Mouse (Mus musculus): ENCODE results near the gene Ccdc114.
"Not testable (repeated sequence)": the region's sequence is repeated elsewhere in the genome, so short reads cannot be mapped to it uniquely, and the experiment has no call there.

The Ccdc114 gene

DNA sequence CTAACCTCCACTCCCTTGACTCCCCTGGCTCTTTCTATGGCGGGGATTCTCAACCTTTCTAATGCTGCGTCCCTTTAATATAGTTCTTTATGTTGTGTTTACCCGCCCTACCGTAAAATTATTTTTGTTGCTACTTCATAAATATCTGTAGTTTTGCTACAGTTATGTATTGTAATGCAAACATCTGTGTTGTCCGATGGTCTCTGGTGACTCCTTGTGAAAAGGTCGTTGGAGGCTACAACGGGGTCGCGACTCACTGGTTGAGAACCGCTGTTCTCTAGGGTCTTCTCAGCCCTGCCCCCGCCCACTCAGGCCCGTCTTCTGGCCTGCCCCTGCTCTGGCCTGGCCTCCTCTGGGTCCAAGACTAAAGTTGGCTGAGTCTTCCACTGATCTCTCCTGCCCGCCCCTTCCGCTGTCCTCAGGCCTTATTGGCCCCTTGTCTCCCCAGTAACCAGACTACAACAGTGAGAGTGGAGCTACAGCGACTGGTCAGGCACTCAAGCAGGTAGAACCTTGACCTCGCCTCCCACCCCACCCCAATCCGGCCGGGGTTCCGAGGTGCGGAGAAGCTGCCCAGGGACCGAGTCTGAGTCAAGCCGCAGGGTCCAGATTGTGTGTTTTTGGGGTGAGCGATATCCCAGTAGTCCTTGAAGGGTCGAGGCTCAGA, at the start of gene Ccdc114:
Ccdc114 (plus strand) TSS at position 311 of the 667 bp plus-strand sequence.
- peak; percentile 34 for DNase-seq (ENCODE audit: low spot score)

DNA sequence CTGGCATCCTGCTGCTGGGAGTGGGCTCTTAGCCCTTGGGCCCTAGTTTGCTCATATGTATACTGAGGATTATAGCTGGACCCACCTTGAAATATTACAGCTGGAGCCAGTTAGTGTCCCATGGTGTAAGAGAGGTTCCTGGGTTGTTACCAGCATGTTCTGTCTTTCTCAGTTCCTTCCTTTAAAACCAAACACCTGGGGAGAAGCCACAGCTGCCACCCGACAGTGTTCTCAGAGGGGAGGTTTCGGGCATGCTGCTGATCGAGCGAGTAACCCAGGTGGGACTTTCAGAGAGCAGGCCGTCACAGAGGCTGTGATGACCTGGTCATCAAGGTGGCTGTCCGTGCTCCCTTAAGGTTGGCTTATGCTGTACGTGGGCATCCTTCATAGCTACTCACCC, 47.0 kb upstream of the Ccdc114 start:
- DNase-seq (ENCODE audit: low spot score), result no peak

DNA sequence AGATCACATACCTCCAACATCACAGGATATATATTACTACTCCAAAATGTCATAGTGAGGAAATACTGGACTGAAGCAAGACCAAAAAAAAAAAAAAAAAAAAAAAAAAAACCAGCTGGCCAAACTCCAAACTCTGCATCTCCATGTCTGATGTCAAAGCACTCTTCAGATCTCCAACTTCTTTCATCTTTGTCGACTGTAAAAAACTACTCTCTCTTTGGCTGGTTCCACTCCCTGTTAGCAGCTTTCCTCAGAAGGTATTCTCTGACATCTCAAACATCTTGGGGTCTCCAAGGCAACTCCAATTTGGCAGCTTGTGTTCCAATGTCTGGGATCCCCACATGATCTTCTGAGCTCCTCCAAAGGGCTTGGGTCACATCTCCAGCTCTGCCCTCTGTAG, 45.6 kb upstream of the Ccdc114 start, which contains the start of gene Grin2d:
Grin2d (minus strand) TSS at position 101 of the 400 bp plus-strand sequence.
- DNase-seq (ENCODE audit: low spot score), result not testable (repeated sequence)

DNA sequence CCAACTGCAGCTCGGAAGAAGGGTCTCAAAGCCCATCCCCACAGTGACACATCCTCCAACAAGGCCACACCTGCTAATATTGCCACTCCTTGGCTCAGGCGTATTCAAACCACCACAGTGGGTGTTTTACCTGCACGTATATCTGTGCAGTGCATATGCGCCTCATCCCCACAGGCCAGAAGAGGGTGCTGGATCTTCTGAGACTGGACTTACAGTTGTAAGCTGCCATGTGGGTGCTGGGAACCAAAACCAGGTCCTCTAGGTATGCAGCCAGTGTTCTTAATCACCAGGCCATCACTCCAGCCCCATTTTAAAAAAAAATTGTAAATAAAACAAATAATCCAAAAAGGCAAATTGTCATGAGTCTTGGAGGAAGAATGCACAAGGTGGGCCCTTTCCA, 43.3 kb upstream of the Ccdc114 start:
- no peak for DNase-seq (ENCODE audit: low spot score)

DNA sequence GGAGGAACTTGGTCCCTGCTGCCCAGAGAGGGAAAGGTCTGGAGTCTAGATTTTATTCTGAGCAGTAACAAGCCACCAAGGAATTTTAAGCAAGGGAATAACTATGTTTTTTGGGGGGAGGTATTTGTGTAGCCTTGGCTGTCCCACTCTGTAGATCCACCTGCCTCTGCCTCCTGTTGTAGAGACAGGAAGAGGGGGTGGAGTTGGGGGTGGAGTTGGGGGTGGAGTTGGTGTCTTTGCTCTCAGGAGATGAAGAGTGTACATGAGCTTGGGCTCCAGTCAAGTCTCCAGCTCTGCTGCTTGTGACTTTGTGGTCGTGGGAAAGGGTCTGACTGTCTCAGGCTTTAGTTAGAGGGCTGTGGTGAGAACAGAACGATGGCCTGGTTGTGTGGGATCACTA, 42.9 kb upstream of the Ccdc114 start:
- no peak for DNase-seq (ENCODE audit: low spot score)

DNA sequence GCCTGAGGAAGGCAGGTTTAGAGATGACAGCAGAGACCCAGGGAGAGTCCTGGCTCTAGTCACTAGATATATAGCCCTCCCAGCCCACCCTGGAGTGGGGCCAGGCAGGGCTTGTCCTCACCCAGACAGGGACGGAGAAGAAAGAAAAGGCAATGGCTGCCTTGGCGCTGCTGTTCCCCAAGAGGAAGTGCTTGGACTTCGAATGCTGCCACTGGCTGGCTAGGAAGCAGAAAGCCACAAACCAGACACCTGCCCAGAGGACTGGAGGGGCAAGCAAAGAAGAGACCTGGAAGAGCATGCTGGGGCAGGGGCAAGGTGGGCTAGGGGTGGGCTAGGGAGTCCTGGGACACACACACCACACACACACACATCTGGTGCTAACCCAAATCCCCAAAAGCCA, 36.6 kb upstream of the Ccdc114 start:
- DNase-seq (ENCODE audit: low spot score), result no peak

DNA sequence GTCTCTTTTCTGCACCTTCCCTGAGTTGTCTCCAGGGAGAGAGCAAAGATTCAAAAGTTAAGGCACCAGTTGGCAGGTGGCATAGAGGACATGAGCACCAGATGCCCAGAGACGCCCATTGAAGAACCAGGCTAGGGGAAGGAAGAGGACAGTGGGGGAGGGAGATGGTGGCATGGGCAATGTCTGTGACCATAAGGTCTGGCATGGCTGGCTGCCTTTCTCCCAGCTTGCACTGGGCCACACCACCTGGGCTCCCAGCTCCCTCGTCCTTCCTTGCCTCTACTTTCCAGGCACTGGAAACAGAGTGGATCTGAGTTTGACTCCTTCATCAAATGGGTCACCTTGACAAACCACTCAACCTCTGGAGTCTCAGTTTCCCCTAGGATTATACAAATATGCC, 31.2 kb upstream of the Ccdc114 start:
- DNase-seq (ENCODE audit: low spot score), result no peak

DNA sequence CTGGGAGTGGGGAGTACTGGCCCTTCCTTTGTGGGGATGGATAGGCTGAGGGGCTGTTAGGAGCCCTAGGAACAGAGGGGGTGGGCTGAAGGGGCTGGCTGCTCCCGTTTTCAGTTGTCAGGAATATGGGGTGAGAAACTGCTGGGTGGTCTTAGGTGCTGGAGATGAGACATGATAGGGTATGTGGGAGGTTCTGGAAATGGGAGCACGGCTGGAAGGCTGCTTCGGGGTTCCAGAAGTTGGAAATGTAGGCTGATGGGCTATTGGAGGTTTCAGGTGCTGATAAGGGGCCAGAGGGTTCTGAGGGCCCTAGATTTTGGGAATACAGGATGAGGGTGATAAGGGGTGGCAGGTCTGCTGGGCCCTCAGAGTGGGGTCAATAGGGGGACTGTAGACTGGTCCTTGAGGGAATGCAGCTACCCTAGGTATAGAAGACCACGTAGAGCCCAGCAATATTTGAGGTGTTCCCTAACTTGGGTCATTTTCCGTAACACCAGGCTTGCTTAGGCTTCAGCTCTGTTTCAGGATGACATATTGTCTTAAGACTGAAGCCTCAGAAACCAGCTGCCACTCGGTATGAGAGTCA, 27.8 kb upstream of the Ccdc114 start:
- DNase-seq (ENCODE audit: low spot score), result no peak

DNA sequence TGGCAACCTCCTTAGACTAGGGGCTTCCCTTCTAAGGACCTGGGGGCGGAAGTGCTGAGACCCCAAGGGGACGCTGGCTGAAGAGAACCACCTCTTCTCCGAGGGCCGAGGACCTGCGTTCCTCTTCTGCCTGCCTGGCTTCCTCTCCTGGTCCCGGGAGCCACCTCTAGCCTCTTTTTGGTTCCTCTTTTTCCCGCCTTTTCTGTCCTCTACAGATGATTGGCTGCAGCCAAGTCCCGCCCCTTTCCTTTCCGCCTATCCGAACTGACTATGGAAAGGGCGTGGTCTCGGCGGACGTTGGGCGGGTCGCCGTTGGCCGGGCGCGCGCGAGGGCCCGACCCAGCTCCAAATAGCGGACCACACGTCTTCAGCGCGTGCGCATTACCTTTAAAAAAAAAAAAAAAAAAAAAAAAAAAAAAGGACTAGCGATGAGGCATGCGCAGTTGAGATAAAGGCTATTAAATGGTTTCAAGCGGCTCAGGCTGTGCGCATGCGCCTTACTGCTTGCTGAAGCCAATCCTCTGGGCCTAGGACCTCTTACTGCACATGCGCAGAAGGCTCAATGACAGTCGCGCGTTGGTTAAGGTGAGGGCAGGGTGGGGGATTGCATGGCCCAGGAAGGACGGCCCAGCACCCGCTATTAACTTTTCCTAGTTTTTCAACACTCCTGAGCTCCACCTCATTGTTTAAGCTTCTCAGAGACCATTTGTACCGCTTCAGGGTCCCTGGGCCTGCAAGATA, 27.2 kb upstream of the Ccdc114 start, which contains the start of the genes Syngr4 and Tmem143:
Syngr4 (minus strand) TSS at position 198 of the 741 bp plus-strand sequence.
Tmem143 (plus strand) TSS at position 425 of the 741 bp plus-strand sequence.
- DNase-seq (ENCODE audit: low spot score), result peak; percentile 99

DNA sequence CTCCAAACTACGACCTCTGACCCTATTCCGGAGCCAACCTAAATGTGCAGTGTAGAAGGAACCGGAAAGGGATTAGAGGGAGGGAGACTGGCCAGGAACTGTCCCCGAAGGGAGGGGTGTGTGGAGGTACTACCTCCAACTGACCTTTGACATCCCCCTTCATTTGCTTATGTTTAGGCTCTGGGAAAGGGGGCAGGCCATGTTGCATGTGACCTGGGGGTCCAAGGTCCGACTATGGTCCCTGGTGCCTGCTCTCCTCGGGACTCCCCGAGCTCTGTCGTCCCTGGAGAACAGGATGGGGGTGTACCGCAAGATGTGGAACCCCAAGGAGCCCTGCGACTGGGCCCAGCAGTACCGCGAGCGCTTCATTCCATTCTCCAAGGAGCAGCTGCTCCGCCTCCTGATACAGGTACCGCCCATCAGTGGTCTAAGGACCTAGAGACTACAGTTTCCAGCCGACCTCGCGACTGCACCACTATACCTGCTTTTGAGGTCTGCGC, 26.6 kb upstream of the Ccdc114 start:
- no peak for DNase-seq (ENCODE audit: low spot score)

DNA sequence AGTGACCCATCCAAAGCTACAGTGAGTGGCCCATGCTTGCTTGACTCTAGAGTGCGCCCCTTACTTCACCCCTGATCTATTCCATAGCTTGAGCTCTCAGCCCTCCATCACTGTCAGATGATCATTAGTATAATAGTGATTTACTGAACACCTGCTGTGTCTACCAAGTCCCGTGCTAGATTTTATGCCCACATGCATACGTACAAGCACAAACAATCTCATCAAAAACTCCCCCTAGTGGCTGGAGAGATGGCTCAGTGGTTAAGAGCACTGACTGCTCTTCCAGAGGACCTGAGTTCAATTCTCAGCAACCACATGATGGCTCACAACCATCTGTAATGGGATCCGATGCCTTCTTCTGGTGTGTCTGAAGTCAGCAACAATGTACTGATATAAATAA, 25.7 kb upstream of the Ccdc114 start:
- DNase-seq (ENCODE audit: low spot score), result peak; percentile 47

DNA sequence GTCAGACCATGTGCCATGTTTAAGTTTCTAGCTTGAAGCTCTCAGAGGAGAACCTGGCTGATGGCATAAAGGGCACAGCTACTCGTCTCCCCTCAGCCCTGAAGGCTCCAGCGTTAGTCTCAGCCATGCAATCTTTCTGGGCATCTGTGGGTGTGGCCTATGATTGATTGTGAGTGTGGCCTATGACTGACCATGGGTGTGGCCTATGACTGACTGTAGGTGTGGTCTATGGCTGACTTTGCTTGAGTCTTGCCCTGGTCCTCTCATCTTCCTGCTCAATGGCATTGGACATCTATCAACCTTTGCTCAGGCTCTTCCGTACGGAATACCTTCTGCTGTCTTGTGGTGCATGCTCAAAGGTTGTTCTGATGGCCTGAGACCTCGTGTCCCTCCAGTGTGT, 22.3 kb upstream of the Ccdc114 start:
- DNase-seq (ENCODE audit: low spot score), result peak; percentile 23

DNA sequence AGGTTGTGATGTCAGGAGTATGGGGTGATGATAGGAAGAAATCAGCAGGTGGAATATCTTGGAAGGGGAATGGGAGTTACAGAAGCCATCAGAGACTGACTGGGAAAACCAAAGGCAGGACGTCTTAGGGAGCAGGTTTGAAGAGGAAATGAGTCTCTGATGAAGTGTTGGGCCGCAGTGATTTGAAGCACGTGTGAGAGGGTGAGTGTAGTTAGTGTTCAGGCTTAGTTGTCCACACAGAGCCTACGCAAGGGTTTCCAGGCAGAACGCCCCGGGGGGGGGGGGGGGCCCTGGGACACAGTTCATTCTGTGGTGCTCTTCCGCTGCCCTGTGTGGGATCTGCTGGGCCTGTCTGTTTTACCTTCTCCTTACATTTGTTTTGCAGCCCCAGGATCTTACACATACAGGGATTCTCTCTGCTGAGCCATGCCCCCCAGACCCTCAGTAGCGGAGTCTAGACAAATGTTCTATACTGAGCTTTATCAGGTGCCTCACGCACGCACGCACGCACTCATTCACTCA, 21.3 kb upstream of the Ccdc114 start:
- no peak for DNase-seq (ENCODE audit: low spot score)

DNA sequence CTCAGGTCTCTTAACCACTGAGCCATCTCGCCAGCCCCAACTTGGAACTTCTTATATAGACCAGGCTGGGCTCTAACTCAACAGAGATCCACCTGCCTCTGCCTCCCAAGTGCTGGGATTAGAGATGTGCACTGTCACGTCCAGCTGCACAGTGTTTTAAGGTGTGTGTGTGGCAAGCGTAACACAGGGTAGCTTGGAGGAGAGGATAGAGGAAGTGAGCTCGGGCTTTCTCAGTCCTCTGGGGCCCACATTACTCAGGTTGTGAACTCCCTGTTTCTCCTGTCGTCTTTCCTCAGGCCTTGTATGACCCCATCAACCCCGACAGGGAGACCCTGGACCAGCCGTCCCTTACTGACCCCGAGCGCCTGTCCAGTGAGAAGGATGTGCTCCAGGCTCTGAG, 17.2 kb upstream of the Ccdc114 start:
- DNase-seq (ENCODE audit: low spot score), result no peak

DNA sequence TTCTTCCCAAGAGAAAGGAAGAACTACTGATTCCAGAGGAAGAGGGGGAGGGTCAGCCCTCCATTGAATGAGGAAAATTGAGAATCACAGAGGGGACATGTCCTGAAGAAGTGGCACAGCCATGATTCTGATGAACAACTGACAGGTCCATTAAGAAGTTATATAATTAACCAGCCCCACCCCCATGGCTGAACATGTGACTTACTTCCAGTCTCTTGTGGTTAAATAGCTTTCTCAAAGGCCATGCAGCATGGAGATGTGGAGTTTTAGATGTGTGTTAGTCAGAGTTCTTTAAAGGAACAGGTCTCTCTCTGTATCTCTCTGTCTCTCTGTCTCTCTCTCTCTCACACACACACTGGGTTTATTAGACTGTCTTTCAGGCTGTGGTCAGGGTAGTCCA, 15.5 kb upstream of the Ccdc114 start:
- DNase-seq (ENCODE audit: low spot score), result no peak

DNA sequence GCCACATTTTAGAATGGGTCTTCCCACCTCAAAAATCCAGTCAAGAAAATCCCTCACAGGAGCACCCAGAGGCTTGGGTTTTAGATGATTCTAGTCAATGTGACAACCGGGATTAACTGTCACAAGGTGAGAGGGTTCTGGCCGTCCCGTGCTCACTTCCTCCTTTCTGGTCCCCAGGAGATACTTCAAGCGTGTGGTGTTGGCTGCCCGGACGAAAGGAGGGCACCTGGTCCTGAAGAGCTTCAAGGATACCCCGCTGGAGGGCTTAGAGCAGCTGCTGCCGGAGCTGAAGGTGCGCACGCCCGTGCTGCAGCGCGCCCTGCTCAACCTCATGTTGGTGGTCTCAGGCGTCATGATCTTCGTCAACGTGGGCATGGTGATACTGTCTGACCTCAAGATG, 14.7 kb upstream of the Ccdc114 start:
- no peak for DNase-seq (ENCODE audit: low spot score)

DNA sequence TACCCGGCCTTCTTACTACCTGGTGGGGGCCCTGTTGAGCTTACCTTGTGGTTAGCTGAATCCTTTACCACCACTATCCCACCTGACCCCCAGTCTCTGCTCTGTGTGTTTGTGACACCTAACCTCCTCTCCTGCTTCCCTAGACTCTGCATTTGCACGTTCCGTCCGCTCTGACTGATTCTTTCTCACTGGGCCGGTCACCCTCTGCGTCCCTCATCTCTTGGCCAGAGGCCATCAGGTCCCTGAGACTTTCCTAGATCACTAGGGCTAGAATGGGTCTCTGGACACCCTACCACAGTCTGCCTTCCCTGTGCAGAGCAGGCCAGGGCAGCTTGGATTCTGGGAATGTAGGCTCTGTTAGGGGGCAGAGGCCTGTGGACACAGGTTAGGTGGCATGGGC, 9.8 kb upstream of the Ccdc114 start:
- DNase-seq (ENCODE audit: low spot score), result no peak

DNA sequence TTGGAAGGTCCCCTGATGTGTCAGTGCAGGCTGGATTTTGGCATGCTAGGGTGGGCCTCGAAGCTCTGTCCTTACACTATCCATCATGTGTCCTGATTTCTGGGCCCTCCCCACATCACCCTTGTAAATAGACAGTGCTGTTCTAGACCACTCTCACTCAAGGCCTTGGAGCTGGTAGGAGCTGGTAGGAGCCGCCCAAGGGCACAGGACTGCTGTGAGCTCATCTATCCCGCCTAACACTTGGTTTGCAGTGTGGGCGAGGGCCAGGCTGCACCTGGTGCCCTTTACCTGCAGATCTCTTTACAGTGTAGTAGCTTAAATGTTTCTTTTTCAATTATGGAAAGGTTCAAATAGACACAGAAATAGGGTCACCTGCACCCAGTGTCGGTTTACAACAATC, 8.9 kb upstream of the Ccdc114 start:
- no peak for DNase-seq (ENCODE audit: low spot score)

DNA sequence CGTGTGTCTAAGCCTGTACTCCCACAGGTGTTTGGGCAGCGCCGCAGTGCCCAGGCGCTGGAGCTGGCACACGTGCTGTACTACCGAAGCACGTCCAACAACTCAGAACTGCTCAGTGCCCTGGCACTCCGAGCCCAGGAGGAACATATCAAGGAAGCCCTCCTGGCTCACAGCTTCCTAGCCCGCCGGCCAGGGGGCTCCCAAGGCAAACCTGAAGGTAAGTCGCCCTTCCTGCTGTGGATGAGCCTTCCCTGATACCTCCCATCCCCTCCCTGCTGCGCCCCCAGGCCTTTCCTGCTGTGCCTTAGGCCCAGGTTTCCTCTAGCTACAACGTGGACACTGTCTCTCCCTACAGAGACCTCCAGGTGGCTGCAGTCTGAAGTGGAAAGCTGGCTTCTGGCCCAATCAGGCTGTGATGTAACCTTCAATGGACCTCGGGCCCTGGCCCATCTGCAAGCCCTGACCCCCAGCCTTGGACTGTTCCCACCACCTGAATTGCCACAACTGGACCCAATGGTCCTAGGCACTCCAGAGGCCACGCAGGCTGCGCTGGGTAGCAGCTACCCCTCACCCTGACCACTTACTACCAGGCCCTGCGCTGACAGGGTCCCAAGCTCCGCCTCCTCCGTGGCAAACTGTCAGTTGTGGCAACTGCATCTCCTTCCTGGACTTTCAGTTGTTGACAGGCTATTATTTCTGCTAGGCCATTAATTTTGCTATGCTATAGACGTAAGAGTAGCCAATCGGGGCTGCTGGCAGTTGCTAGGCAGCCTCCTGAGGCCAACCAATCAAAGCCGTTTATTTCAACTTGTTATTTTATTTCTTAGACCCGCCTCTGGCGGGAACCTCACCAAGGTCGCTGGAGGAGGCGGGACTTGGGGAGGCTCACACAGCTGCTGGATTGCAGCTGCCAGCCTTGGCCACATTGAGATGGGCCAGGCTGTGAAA, 7.5 kb upstream of the Ccdc114 start:
- DNase-seq (ENCODE audit: low spot score), result peak; percentile 17

DNA sequence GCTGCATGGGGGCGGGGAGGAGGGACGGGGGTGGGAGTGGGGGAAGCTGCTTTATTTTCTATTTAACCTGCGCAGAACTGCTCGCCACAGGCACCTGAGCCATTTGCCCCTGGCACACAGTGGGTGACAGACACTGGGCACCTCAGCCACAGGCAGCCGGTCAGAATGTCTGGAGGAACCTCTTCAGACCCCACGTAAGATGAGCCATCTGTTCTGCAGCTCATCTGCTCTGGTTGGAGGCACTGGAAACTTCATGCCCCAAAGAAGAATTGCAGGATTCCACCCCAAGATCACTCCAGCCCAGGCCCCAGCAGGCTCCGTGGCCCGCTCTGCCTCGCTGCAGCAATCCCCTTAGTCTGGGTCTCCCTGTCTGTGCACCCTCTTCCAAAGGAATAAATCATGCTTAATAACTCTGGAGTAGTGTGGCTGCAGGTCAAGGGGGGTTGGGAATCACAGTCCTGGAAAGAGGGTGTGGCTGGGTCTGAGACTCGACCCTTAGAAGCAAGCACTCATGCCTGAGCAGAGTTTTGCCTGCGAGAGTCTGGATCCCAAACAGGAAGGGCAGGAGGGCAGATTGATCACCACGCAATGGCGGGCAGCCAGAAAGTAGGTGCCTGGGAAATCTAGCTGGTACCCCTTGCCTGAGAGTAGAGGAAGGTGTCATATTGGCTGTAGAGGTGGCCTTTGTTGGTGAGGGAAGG, 6.7 kb upstream of the Ccdc114 start:
- no peak for DNase-seq (ENCODE audit: low spot score)

DNA sequence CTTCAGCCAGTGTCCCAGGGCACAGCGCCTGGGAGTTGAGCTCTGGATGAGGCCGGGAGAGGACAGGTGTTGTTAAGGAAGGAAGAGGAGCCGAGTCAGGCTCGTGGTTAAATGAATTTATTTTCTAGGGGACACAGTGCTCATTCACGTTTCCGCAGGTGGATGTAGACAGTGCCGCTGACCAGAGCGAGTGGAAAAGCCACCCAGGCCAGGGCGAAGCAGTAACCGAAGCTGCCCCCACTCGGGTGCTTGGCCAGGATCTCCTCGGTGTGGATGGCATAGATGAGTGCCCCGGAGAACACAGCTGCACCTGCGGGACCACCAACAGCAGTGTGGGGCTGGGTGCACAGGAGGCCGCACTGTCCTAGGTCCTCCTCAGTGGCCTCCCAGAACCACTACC, 5.9 kb upstream of the Ccdc114 start:
- DNase-seq (ENCODE audit: low spot score), result no peak
